Mouse (Mus musculus) heart, postnatal 10 days (tissue): ENCODE results near the gene Usp8. TPM values are rescaled to one million over a fixed set of nuclear protein-coding genes. Genes with fewer than 3 reads are reported as not detected.

ENCODE experiments used
- DNase-seq, 2 experiments: peaks; one replicate each; pipeline ENCODE4 v3.0.0; 2021
- intact Hi-C: fragments of 180-260 bp; cut with DNase I; formaldehyde crosslinking; loops from one replicate; pipeline ENCODE4 v1.15.1; 2025
- total RNA-seq, 2 experiments: library from RNA; stranded (reverse); gene quantifications; 2 replicates each; pipeline ENCODE4 v1.2.3; 2021

The Usp8 gene
- total RNA-seq, 2 experiments from 2014 or later = 32.1 to 36.2 TPM

DNA sequence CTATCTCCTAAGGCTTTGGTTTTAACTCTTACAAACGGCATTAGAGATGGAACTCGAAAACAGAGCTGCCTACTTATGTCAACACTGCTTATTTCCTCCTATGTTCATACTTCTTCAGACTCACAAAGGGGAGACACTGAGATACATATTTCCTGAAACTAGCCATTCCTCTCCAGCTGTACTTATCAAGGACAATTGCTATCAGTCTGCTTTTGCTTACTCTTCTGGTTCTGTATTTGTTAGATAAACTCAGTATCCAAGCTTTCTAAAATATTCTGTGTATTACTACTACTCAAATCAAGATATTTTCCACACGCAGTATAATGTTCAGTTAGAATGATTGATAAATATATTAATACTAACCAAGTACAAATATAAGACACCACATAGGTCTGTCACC, 94.9 kb downstream of the Usp8 start:
- intact Hi-C loops = no loop called here
- no peak for DNase-seq

Other genes starting within 250 kb of the Usp8 start
- under 1 TPM; 0.35 to 0.38 TPM for gene Atp8b4, start 206.7 kb upstream of the Usp8 start, total RNA-seq
- gene Slc27a2, start 154.9 kb upstream of the Usp8 start, total RNA-seq = 1 to 10 TPM in 1 of 2 experiments, under 1 TPM in 1; 0.72 to 4.3 TPM
- gene Hdc, start 88.0 kb upstream of the Usp8 start, total RNA-seq = 1 to 10 TPM; 2.6 to 2.7 TPM
- gene Gabpb1, start 31.0 kb upstream of the Usp8 start, total RNA-seq = 10 to 100 TPM; 20.9 to 24.3 TPM
- gene Usp50, start 76.1 kb downstream of the Usp8 start, total RNA-seq = not detected
- gene Trpm7, start 168.9 kb downstream of the Usp8 start, total RNA-seq = 10 to 100 TPM; 52.0 to 54.1 TPM
- gene Sppl2a, start 225.9 kb downstream of the Usp8 start, total RNA-seq = 10 to 100 TPM; 49.6 to 51.3 TPM